In the genomic region with DNA sequence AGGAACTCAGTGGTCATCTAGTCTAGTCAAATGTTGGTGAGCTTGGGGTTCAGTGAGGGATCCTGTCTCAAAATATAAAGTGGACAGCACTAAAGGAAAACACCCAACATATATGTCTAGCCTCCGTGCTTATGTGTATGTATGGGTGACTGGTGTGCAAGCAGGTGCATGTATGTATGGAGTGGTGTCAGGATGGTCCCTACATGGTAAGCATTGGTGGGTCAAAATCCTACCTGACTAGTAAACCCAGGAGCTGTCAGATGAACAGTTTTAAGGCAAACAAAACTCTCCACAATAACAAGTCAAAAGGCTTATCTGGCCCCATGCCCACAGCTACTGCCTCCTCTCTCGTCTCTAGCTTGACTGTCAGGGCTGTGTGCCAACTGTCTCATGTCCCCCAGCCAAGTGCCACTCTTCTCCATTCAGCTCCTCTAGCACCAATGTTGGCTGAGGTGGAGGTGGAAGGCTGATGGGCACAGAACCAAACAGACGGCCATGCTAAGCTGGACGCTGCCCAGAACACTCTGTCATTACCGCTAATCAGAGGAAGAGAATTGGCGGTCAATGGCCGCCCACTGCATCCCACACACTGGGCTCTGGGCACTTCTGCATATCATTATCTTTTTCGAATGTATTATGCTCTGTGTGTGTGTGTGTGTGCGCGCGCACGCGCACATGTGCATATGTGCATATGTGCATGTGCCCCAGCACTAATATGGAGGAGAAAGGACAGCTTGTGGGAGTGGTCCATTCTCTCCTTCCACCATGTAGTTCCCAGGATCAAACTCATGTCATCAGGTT, we compare ENCODE assay signal across 9 mouse cellular contexts. TPM values are rescaled to one million over a fixed set of nuclear protein-coding genes. Genes with fewer than 3 reads are reported as not detected.
DNase-seq lines count a peak whose midpoint lies in the region; ATAC-seq lines count a peak whose summit lies in the region.
"Had no signal": no experiment of that assay in that cellular context is flagged by ENCODE, and none has a peak within 500 bp of the region (broad histone marks: within the 10 kb centered on the region; RNA-seq: fewer than 3 reads in every experiment).

No protein-coding gene starts in this region.

- whole genome bisulfite sequencing in heart, embryonic 10.5 days, result 86% methylated on average over 13 of the region's 13 CpGs
- WGBS in heart, embryonic 13.5 days, result 62% methylated on average over 13 of the region's 13 CpGs

- H3K36me3 ChIP-seq in heart, embryonic 10.5 days, result no peaks in the 10 kb centered on the region
- H3K36me3 ChIP-seq in heart, embryonic 13.5 days, result no peaks in the 10 kb centered on the region

- H3K27me3 ChIP-seq in heart, embryonic 10.5 days (ENCODE audit: insufficient read depth, poor library complexity, severe bottlenecking), result no peaks in the 10 kb centered on the region
- H3K27me3 ChIP-seq in heart, embryonic 13.5 days (replicated peaks), result no peaks in the 10 kb centered on the region

- H3K9me3 ChIP-seq in heart, embryonic 10.5 days, result no peaks in the 10 kb centered on the region
- H3K9me3 ChIP-seq in heart, embryonic 13.5 days, result no peaks in the 10 kb centered on the region

- no peak overlapping the region for H3K9ac ChIP-seq in heart, embryonic 13.5 days

- H3K4me1 ChIP-seq in heart, embryonic 10.5 days, result 0 out of 2 replicates have a peak, but pooled peaks cover 11% of the 10 kb centered on the region
- H3K4me1 ChIP-seq in heart, embryonic 13.5 days, result peaks cover 35% of the 10 kb centered on the region

- H3K27ac ChIP-seq in heart, embryonic 10.5 days, result no peak overlapping the region
- peak overlapping the region; percentile 36; the same call in 1 of the 2 replicates for H3K27ac ChIP-seq in heart, embryonic 13.5 days (replicated peaks)

- H3K4me2 ChIP-seq in heart, embryonic 13.5 days, result no peak overlapping the region

- ATAC-seq in heart, embryonic 13.5 days (ENCODE audit: extremely low read depth, insufficient number of reproducible peaks, low FRiP score, low TSS enrichment), result no peak
- no peak for ATAC-seq in erythroid progenitor cell, adult 5-6 weeks (replicated peaks; ENCODE audit: low FRiP score, poor library complexity, severe bottlenecking)

- intact Hi-C loops in left cerebral cortex, postnatal 25 days (cut with DNase I), result no loop called here

- DNase-seq in heart, adult 18-20 months, result peak; percentile 50 to 68
- DNase-seq in heart, embryonic 10.5 days (ENCODE audit: low spot score), result no peak
- peak; percentile 62 for DNase-seq in brain, adult 2 months (ENCODE audit: low read depth, low spot score)
- DNase-seq in left cerebral cortex, postnatal 25 days (ENCODE audit: low spot score in 2 of 2), result peak; percentile 23 to 38
- no peak for DNase-seq in ovary, postnatal 36 days (ENCODE audit: low spot score)
- DNase-seq in urinary bladder, adult 2 months (ENCODE audit: low spot score), result no peak
- DNase-seq: kidney, adult 8-10 months had no signal

- H3K4me3 ChIP-seq in heart, embryonic 10.5 days, result no peak overlapping the region
- H3K4me3 ChIP-seq in heart, embryonic 13.5 days, result no peak overlapping the region

RNA-seq across cellular contexts. Expression of a gene that starts 23.7 kb away (rescaled TPM):
- 10 to 100 TPM; 24.1 to 32.0 TPM for total RNA-seq in heart, adult 18-20 months (2021)
- polyA plus RNA-seq in heart, embryonic 10.5 days (2016; fragmentation: Nextera tagmentation; extraction: Ambion mirVana), result 4.7 and 11.3 TPM in 2 replicates
- polyA plus RNA-seq in heart, embryonic 13.5 days (2015; fragmentation: Nextera tagmentation; extraction: Ambion mirVana), result 7.6 and 8.6 TPM in 2 replicates
- total RNA-seq in left cerebral cortex, postnatal 25 days (2021), result under 1 TPM; 0.80 to 0.92 TPM
- not detected in 2 replicates for total RNA-seq in erythroid progenitor cell, adult 5-6 weeks (2015; ENCODE audit: low replicate concordance)
- not detected in 2 replicates for total RNA-seq in erythroid progenitor cell, adult 5-6 weeks (2017; ENCODE audit: low replicate concordance)
- 7.4 and 16.3 TPM in 2 replicates for polyA plus RNA-seq in urinary bladder, adult 2 months (2012; rRNA removed)

RNA-seq across cellular contexts. Expression of a gene that starts 60.0 kb away (rescaled TPM):
- total RNA-seq in heart, adult 18-20 months (2021), result under 1 TPM; 0.20 to 0.21 TPM
- polyA plus RNA-seq in heart, embryonic 10.5 days (2016; fragmentation: Nextera tagmentation; extraction: Ambion mirVana), result 0.24 and 1.3 TPM in 2 replicates
- 0.33 and 0.46 TPM in 2 replicates for polyA plus RNA-seq in heart, embryonic 13.5 days (2015; fragmentation: Nextera tagmentation; extraction: Ambion mirVana)
- total RNA-seq in left cerebral cortex, postnatal 25 days (2021), result 10 to 100 TPM; 86.8 to 90.9 TPM
- total RNA-seq in erythroid progenitor cell, adult 5-6 weeks (2015; ENCODE audit: low replicate concordance), result 18.9 and 22.0 TPM in 2 replicates
- 25.0 and 38.0 TPM in 2 replicates for total RNA-seq in erythroid progenitor cell, adult 5-6 weeks (2017; ENCODE audit: low replicate concordance)
- 0.18 and 0.43 TPM in 2 replicates for polyA plus RNA-seq in urinary bladder, adult 2 months (2012; rRNA removed)

Comparison
In these comparisons a context has a peak if more than half of its experiments do, and no peak if none do; other contexts are left out.
1. DNase-seq: peak in heart, adult 18-20 months (2 of 2), brain, adult 2 months (single experiment) and left cerebral cortex, postnatal 25 days (2 of 2); none in heart, embryonic 10.5 days (single experiment), ovary, postnatal 36 days (single experiment) and urinary bladder, adult 2 months (single experiment).
2. RNA of a gene that starts 23.7 kb away (total RNA-seq): 24.1 to 32.0 TPM in heart, adult 18-20 months; 0.80 to 0.92 TPM in left cerebral cortex, postnatal 25 days and not detected in erythroid progenitor cell, adult 5-6 weeks; every median in the first group is over 10 times any median in the second.
3. RNA of a gene that starts 60.0 kb away (total RNA-seq): 86.8 to 90.9 TPM in left cerebral cortex, postnatal 25 days and 18.9 to 38.0 TPM in erythroid progenitor cell, adult 5-6 weeks; 0.20 to 0.21 TPM in heart, adult 18-20 months; every median in the first group is over 10 times any median in the second.